Mouse (Mus musculus) CH12.LX (cell line): ENCODE measurements at regions not wholly inside any gene's neighbourhood (a gene's known extent, or its start where the extent isn't known, plus 50 kb on each side); places are given as distances from the start of the nearest gene placed in this dataset.

ENCODE experiments used
- DNase-seq: peaks from one replicate; pipeline ENCODE4 v3.0.0-alpha.2; 2013; ENCODE audit errors: extremely low read depth
- H3K27ac ChIP-seq: 2 replicates; pipeline ENCODE4 v1.5.1; 2012; ENCODE audit warnings: low read depth, mild to moderate bottlenecking, control low read depth, moderate library complexity; ENCODE audit not compliant: insufficient read depth
- H3K27me3 ChIP-seq: replicated peaks from 2 replicates; pipeline ENCODE3; 2012; ENCODE audit warnings: inconsistent platforms
- H3K36me3 ChIP-seq, 2 experiments: replicated peaks in 1 of 2; 2 replicates each; pipeline versions ENCODE3 to v1.6.1; 2012; ENCODE audit warnings: inconsistent platforms in 1 of 2, low read length in 1 of 2, mild to moderate bottlenecking in 1 of 2, mixed read lengths in 1 of 2, moderate library complexity in 1 of 2; ENCODE audit not compliant: control insufficient read depth in 1 of 2, insufficient read depth in 1 of 2
- H3K4me1 ChIP-seq, 2 experiments: 2 replicates each; pipeline ENCODE4 v1.6.1; 2012; ENCODE audit warnings: inconsistent platforms in 1 of 2, moderate library complexity in 1 of 2; ENCODE audit not compliant: insufficient read depth in 2 of 2, control insufficient read depth in 1 of 2
- H3K4me2 ChIP-seq: 2 replicates; pipeline ENCODE4 v1.6.1; 2012; ENCODE audit warnings: low read depth, mild to moderate bottlenecking, control low read depth; ENCODE audit not compliant: poor library complexity, insufficient read depth, severe bottlenecking
- H3K4me3 ChIP-seq, 3 experiments: fragments of 150-350 bp in 1 of 3; sonication (generic) in 1 of 3; replicated peaks in 1 of 3; 2 replicates each; pipeline versions ENCODE3 to v1.5.1; 2011 to 2012; ENCODE audit warnings: low read depth in 2 of 3, low read length in 2 of 3, mild to moderate bottlenecking in 2 of 3, moderate library complexity in 2 of 3, control low read depth in 1 of 3, improper control_type of control experiment in 1 of 3, inconsistent platforms in 1 of 3, mixed read lengths in 1 of 3; ENCODE audit not compliant: poor library complexity in 1 of 3
- H3K79me2 ChIP-seq: replicated peaks from 2 replicates; pipeline ENCODE4 v1.6.1; 2012; ENCODE audit warnings: mild to moderate bottlenecking, moderate library complexity; ENCODE audit not compliant: control insufficient read depth, poor library complexity, insufficient read depth, severe bottlenecking; ENCODE audit errors: extremely low read depth
- H3K9ac ChIP-seq: 2 replicates; pipeline ENCODE4 v1.6.1; 2012; ENCODE audit warnings: low read depth, mild to moderate bottlenecking, control low read depth, moderate library complexity; ENCODE audit not compliant: insufficient read depth
- H3K9me3 ChIP-seq: replicated peaks from 2 replicates; pipeline ENCODE3; 2012; ENCODE audit warnings: low read length, inconsistent platforms, mixed read lengths
- BHLHE40 ChIP-seq: IDR thresholded peaks from 2 replicates; pipeline ENCODE4 v1.6.1; 2011; ENCODE audit warnings: mild to moderate bottlenecking, low read depth, low read length, improper control_type of control experiment
- CHD1 ChIP-seq: IDR thresholded peaks from 2 replicates; pipeline ENCODE4 v1.6.1; 2012; ENCODE audit warnings: low read depth, low read length, improper control_type of control experiment, inconsistent platforms
- CHD2 ChIP-seq: IDR thresholded peaks from 2 replicates; pipeline ENCODE4 v1.6.1; 2011; ENCODE audit warnings: low read length, improper control_type of control experiment
- CTCF ChIP-seq, 2 experiments: IDR thresholded peaks in 1 of 2; conservative IDR thresholded peaks in 1 of 2; 2 replicates each; pipeline ENCODE4 v1.5.1; 2011 to 2012; ENCODE audit warnings: low read depth in 2 of 2, low read length in 2 of 2, improper control_type of control experiment in 1 of 2, inconsistent platforms in 1 of 2, mild to moderate bottlenecking in 1 of 2, moderate library complexity in 1 of 2
- ELF1 ChIP-seq: IDR thresholded peaks from 2 replicates; pipeline ENCODE4 v1.6.1; 2014; ENCODE audit warnings: low read depth, mild to moderate bottlenecking, inconsistent platforms, low read length, improper control_type of control experiment
- EP300 ChIP-seq: IDR thresholded peaks from 2 replicates; pipeline ENCODE4 v1.6.1; 2011; ENCODE audit warnings: low read length, improper control_type of control experiment
- GABPA ChIP-seq: IDR thresholded peaks from 2 replicates; pipeline ENCODE4 v1.6.1; 2012; ENCODE audit warnings: low read depth, low read length, improper control_type of control experiment, inconsistent platforms; ENCODE audit not compliant: insufficient replicate concordance
- HCFC1 ChIP-seq: IDR thresholded peaks from 2 replicates; pipeline ENCODE4 v1.6.1; 2012; ENCODE audit warnings: low read depth, mild to moderate bottlenecking, inconsistent platforms, low read length, improper control_type of control experiment
- IRF4 ChIP-seq: IDR thresholded peaks from 2 replicates; pipeline ENCODE4 v1.6.1; 2014; ENCODE audit warnings: low read depth, mild to moderate bottlenecking, inconsistent platforms, low read length, improper control_type of control experiment
- JUND ChIP-seq: conservative IDR thresholded peaks from 2 replicates; pipeline ENCODE4 v1.6.1; 2011; ENCODE audit warnings: low read depth, low read length, improper control_type of control experiment
- MAX ChIP-seq: IDR thresholded peaks from 2 replicates; pipeline ENCODE4 v1.6.1; 2011; ENCODE audit warnings: low read length, improper control_type of control experiment
- MAZ ChIP-seq: IDR thresholded peaks from 2 replicates; pipeline ENCODE4 v1.6.1; 2012; ENCODE audit warnings: low read depth, mild to moderate bottlenecking, inconsistent platforms, low read length, improper control_type of control experiment, moderate library complexity
- MEF2A ChIP-seq: IDR thresholded peaks from 2 replicates; pipeline ENCODE4 v1.6.1; 2014; ENCODE audit warnings: low read depth, mild to moderate bottlenecking, inconsistent platforms, low read length, improper control_type of control experiment, borderline replicate concordance
- NELFE ChIP-seq: IDR thresholded peaks from 2 replicates; pipeline ENCODE4 v1.6.1; 2011; ENCODE audit warnings: low read depth, low read length, improper control_type of control experiment
- NRF1 ChIP-seq: IDR thresholded peaks from 2 replicates; pipeline ENCODE4 v1.6.1; 2014; ENCODE audit warnings: low read depth, mild to moderate bottlenecking, inconsistent platforms, low read length, improper control_type of control experiment, moderate library complexity
- POLR2A ChIP-seq: IDR thresholded peaks from 2 replicates; pipeline ENCODE4 v1.6.1; 2011; ENCODE audit warnings: low read depth, mild to moderate bottlenecking, improper control_type of control experiment, low read length
- RAD21 ChIP-seq: IDR thresholded peaks from 2 replicates; pipeline ENCODE4 v1.6.1; 2011; ENCODE audit warnings: low read depth, mild to moderate bottlenecking, low read length, improper control_type of control experiment, moderate library complexity
- SIN3A ChIP-seq: IDR thresholded peaks from 2 replicates; pipeline ENCODE4 v1.6.1; 2012; ENCODE audit warnings: low read length, improper control_type of control experiment, inconsistent platforms
- UBTF ChIP-seq: IDR thresholded peaks from 2 replicates; pipeline ENCODE4 v1.6.1; 2012; ENCODE audit warnings: low read depth, mild to moderate bottlenecking, inconsistent platforms, low read length, improper control_type of control experiment, moderate library complexity
- ZKSCAN1 ChIP-seq: IDR thresholded peaks from 2 replicates; pipeline ENCODE4 v1.6.1; 2012; ENCODE audit warnings: low read depth, inconsistent platforms, low read length, improper control_type of control experiment, borderline replicate concordance
- ZMIZ1 ChIP-seq: IDR thresholded peaks from 2 replicates; pipeline ENCODE4 v1.6.1; 2012; ENCODE audit warnings: low read depth, mild to moderate bottlenecking, inconsistent platforms, low read length, improper control_type of control experiment
- ZNF384 ChIP-seq: IDR thresholded peaks from 2 replicates; pipeline ENCODE4 v1.6.1; 2012; ENCODE audit warnings: low read depth, low read length, improper control_type of control experiment, inconsistent platforms
- dilution Hi-C: fragments of 300-500 bp; cut with MboI; formaldehyde crosslinking; loops from 2 replicates; pipeline ENCODE4 v1.14.3; 2020; ENCODE audit warnings: low sequenced_read_pairs; ENCODE audit not compliant: extremely low pct_unique_long_range_greater_than_20kb, extremely low pct_ligation_motif_present
- in situ Hi-C: fragments of 300-500 bp; cut with MboI; formaldehyde crosslinking; loops from 3 replicates; pipeline ENCODE4 v1.14.3; 2019; ENCODE audit warnings: low sequenced_read_pairs, low pct_ligation_motif_present, low pct_unique_long_range_greater_than_20kb, mixed read lengths

DNA sequence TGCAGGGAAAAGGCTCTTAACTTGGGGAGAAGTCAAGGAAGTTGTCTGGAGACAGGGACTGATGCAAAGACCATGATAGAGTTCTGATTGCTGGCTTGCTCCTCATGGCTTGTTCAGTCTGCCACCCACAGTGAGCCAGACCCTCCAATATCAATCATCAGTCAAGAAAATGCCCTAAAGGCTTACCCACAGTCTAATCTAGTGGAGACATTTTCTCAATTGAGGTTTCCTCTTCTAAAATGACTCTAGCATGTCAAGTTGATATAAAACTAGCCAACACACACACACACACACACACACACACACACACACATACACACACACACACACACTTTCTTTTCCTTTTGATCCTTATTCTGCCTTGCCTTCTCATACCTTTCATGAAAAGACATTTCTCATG, 367.2 kb upstream of the Pik3r1 start:
- H3K27me3 ChIP-seq = no peaks in the 10 kb centered on the region
- in situ Hi-C loops (no loop called here), dilution Hi-C loops (no loop called here)
- H3K27ac ChIP-seq = no peak overlapping the region
- H3K4me1 ChIP-seq = peaks cover 0 to 26% of the 10 kb centered on the region in 2 experiments; a peak in 2 of 4 replicates
- H3K9me3 ChIP-seq = no peaks in the 10 kb centered on the region
- no peak for TF ChIP-seq NRF1
- no peak for TF ChIP-seq UBTF
- TF ChIP-seq JUND = no peak
- no peak for TF ChIP-seq ZNF384
- TF ChIP-seq CHD1 = no peak
- no peak for TF ChIP-seq MEF2A
- TF ChIP-seq EP300 = no peak
- no peak for TF ChIP-seq BHLHE40
- TF ChIP-seq NELFE = no peak
- TF ChIP-seq POLR2A = no peak
- TF ChIP-seq ELF1 = no peak
- no peak for TF ChIP-seq MAZ
- no peak overlapping the region for H3K4me2 ChIP-seq
- no peaks in the 10 kb centered on the region for H3K79me2 ChIP-seq
- H3K9ac ChIP-seq = no peak overlapping the region
- no peaks in the 10 kb centered on the region for H3K36me3 ChIP-seq
- no peak for DNase-seq
- no peak overlapping the region for H3K4me3 ChIP-seq

DNA sequence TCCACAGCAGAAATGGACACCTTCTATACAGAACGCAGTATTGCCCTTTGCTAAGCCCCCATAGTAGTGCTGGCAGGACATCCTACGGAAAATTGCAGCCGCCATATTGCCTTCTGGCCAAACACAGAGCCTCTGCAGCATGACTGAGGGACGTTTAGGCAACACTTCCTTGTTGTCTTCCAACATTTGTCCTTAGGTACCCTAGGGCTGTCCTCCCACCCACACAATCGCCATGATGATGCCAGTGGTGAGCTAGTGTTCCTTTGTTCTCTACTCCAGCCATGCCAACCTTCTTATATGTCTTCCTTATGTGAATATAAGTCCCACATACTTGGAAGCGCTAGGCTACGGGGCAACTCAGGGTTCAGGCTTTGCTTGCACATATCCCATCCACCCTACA, 375.0 kb upstream of the Pik3r1 start:
- no peaks in the 10 kb centered on the region for H3K9me3 ChIP-seq

DNA sequence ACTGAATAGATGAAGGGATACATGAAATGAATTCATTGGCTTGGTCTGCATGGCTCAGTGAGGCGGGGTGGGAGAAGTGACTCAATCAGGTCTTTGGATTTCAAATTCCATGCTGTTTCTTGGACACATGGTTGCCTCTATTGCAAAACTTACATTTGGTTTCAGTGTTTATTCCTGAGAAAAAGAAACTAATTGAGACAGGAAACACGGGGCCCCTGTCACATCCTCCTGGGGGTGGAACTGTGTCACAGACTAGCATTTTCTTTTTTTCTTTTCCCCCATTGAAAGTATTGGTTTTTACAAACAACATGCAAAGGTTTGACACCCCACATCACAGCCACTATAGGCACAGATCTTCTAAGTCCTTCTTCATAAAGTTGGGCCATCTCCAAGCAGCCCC, 375.8 kb upstream of the Pik3r1 start:
- no peaks in the 10 kb centered on the region for H3K27me3 ChIP-seq
- H3K4me3 ChIP-seq = no peak overlapping the region
- no peak overlapping the region for H3K4me2 ChIP-seq
- TF ChIP-seq CHD2 (no peak), HCFC1 (no peak), ZMIZ1 (no peak), NRF1 (no peak), GABPA (no peak), ZKSCAN1 (no peak), CTCF (conservative IDR thresholded peaks at IDR 0.05 in 1 of 2, IDR thresholded peaks at IDR 0.05 in 1 of 2; ENCODE audit: low read depth in 2 of 2, low read length in 2 of 2) (no peak), IRF4 (no peak)
- DNase-seq = no peak
- no peak overlapping the region for H3K9ac ChIP-seq
- H3K9me3 ChIP-seq = no peaks in the 10 kb centered on the region
- H3K4me1 ChIP-seq = peaks cover 0 to 13% of the 10 kb centered on the region in 2 experiments; a peak in 2 of 4 replicates
- dilution Hi-C loops (no loop called here), in situ Hi-C loops (no loop called here)
- no peaks in the 10 kb centered on the region for H3K79me2 ChIP-seq
- H3K27ac ChIP-seq = no peak overlapping the region
- H3K36me3 ChIP-seq = no peaks in the 10 kb centered on the region

More for the DNA sequence above, 375.0 kb upstream of the Pik3r1 start:
- H3K79me2 ChIP-seq = no peaks in the 10 kb centered on the region
- H3K27ac ChIP-seq = no peak overlapping the region
- H3K4me2 ChIP-seq = no peak overlapping the region
- no peak for DNase-seq
- H3K4me1 ChIP-seq = peaks cover 0 to 13% of the 10 kb centered on the region in 2 experiments; a peak in 2 of 4 replicates
- in situ Hi-C loops = no loop called here
- H3K27me3 ChIP-seq = no peaks in the 10 kb centered on the region
- TF ChIP-seq POLR2A = no peak
- no peak for TF ChIP-seq CHD2
- no peak for TF ChIP-seq EP300
- TF ChIP-seq MAX = no peak
- TF ChIP-seq SIN3A = no peak
- TF ChIP-seq RAD21 = no peak
- no peak for TF ChIP-seq NRF1
- TF ChIP-seq, all 38 proteins: peak for 0
- dilution Hi-C loops = no loop called here
- no peak overlapping the region for H3K4me3 ChIP-seq
- no peak overlapping the region for H3K9ac ChIP-seq
- no peaks in the 10 kb centered on the region for H3K36me3 ChIP-seq
